Mouse (Mus musculus) myocyte (in vitro differentiated cells): Measurements from ENCODE around the gene Atad3a.

ENCODE experiments used
- CEBPB ChIP-seq: IDR thresholded peaks from 2 replicates; pipeline ENCODE4 v1.6.1; 2011; ENCODE audit warnings: mild to moderate bottlenecking, moderate library complexity; ENCODE audit not compliant: poor library complexity, insufficient read depth, severe bottlenecking
- E2F4 ChIP-seq: IDR thresholded peaks from one replicate; pipeline ENCODE4 v1.6.1; 2011; ENCODE audit warnings: mild to moderate bottlenecking, control low read depth, moderate library complexity; ENCODE audit not compliant: insufficient read depth
- MAX ChIP-seq: IDR thresholded peaks from one replicate; pipeline ENCODE4 v1.6.1; 2011; ENCODE audit warnings: low read depth, mild to moderate bottlenecking, control low read depth
- MYOG ChIP-seq, 3 experiments: IDR thresholded peaks; one replicate each; pipeline ENCODE4 v1.6.1; 2011; ENCODE audit warnings: control low read depth in 2 of 3, low read depth in 2 of 3, mild to moderate bottlenecking in 2 of 3; ENCODE audit not compliant: insufficient read length in 2 of 3, control insufficient read depth in 1 of 3, insufficient read depth in 1 of 3
- POLR2A ChIP-seq: IDR thresholded peaks from one replicate; pipeline ENCODE4 v1.6.1; 2011; ENCODE audit warnings: low read depth, mild to moderate bottlenecking, control low read depth, moderate library complexity; ENCODE audit not compliant: insufficient read length
- POLR2AphosphoS2 ChIP-seq: IDR thresholded peaks from one replicate; pipeline ENCODE4 v1.6.1; 2011; ENCODE audit warnings: low read depth, control low read depth; ENCODE audit not compliant: insufficient read length
- REST ChIP-seq: IDR thresholded peaks from one replicate; pipeline ENCODE4 v1.6.1; 2011; ENCODE audit warnings: mild to moderate bottlenecking, control low read depth, moderate library complexity; ENCODE audit not compliant: insufficient read depth, insufficient read length
- SRF ChIP-seq: IDR thresholded peaks from one replicate; pipeline ENCODE4 v1.6.1; 2011; ENCODE audit warnings: low read depth; ENCODE audit not compliant: control insufficient read depth, insufficient read length
- TCF12 ChIP-seq: IDR thresholded peaks from one replicate; pipeline ENCODE4 v1.6.1; 2011; ENCODE audit warnings: mild to moderate bottlenecking, control low read depth; ENCODE audit not compliant: poor library complexity, insufficient read depth, severe bottlenecking
- TCF3 ChIP-seq: IDR thresholded peaks from one replicate; pipeline ENCODE4 v1.6.1; 2011; ENCODE audit warnings: low read depth, control low read depth; ENCODE audit not compliant: insufficient read length
- USF1 ChIP-seq: IDR thresholded peaks from one replicate; pipeline ENCODE4 v1.6.1; 2011; ENCODE audit warnings: low read depth, mild to moderate bottlenecking, control low read depth, moderate library complexity

- TF ChIP-seq POLR2A (no peak), TCF3 (no peak), REST (no peak), POLR2AphosphoS2 (no peak), TCF12 (no peak), USF1 (no peak), MYOG (IDR thresholded peaks at IDR 0.05; ENCODE audit: control insufficient read depth in 1 of 3, insufficient read depth in 1 of 3, insufficient read length in 2 of 3, low read depth in 2 of 3) (no peak), E2F4 (no peak), MAX (no peak), SRF (no peak), CEBPB (no peak)
These were observed 29.2 kb upstream of the Atad3a start, which contains the start of gene Ankrd65 for GRCm38 (mm10) chr4:155790021-155790489.
